Mouse (Mus musculus): ENCODE results near the gene Fscn3.

Fscn3 gene

DNA sequence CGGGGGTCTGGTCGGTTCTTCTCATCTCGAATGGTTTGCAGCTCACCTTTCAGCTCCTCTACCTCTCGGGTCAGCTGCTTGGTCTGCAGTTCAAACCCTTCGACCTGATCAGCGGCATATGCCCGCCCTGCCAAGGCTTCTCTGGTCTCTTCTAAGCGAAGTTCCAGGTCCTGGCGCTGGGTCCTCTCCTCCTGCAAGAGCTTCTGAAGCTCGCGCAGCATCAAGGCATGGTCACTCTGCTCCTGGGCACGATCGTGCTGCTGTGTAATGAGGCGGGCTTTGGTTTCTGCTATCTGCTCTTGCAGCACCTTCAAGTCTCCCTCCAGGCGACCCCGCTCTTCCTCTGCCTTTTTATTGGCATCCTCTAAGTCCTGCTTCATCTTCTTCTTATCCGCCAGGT, 7.2 kb upstream of the Fscn3 start:
- H3K36me3 ChIP-seq (ENCODE audit: control insufficient read depth, insufficient read depth, low read length, poor library complexity, severe bottlenecking), result peaks cover 11% of the 10 kb centered on the region
- DNase-seq (ENCODE audit: low read depth, low spot score), result no peak

GRCm38 (mm10) chr6:28420865-28421264, 6.7 kb upstream of the Fscn3 start:
- Histone ChIP-seq H3K27me3 (ENCODE audit: control insufficient read depth, insufficient read depth, low read length, poor library complexity, severe bottlenecking) (no peaks in the 10 kb centered on the region; the same call in 1 of the 2 replicates), H3K36me3 (ENCODE audit: control insufficient read depth, insufficient read depth, low read length, poor library complexity, severe bottlenecking) (peaks cover 11% of the 10 kb centered on the region)
- DNase-seq (ENCODE audit: low read depth, low spot score), result no peak

More for the DNA sequence above, 7.2 kb upstream of the Fscn3 start:
- no peaks in the 10 kb centered on the region; the same call in 1 of the 2 replicates for H3K27me3 ChIP-seq (ENCODE audit: control insufficient read depth, insufficient read depth, low read length, poor library complexity, severe bottlenecking)

DNA sequence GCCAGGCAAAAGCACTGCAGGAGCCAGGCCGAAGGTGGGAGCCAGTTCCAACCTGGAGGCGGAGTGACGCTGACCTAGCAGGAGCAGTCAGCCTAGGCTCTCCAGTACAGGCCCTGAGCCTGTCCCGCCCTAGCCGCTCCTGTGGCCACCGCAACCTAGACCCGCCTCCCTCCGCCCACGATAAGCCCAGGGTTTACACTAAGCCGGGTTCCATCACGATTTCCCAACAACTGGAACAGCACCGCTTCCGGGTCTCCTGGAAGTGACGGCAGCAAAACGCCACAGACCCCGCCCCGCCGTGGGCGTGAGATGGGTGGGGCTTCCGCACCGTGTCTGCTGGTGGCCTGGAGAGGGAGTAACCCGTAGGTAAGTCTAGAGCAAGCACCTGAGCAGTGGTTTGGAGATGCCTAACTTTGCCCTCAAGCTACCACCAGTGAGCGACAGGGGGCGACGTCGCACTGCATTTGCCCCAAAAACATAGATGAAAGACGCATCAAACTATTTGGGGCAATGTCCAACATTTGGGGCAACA, 6.1 kb upstream of the Fscn3 start:
- peak; percentile 97 for DNase-seq (ENCODE audit: low read depth, low spot score)
- peaks cover 11% of the 10 kb centered on the region for H3K36me3 ChIP-seq (ENCODE audit: control insufficient read depth, insufficient read depth, low read length, poor library complexity, severe bottlenecking)

DNA sequence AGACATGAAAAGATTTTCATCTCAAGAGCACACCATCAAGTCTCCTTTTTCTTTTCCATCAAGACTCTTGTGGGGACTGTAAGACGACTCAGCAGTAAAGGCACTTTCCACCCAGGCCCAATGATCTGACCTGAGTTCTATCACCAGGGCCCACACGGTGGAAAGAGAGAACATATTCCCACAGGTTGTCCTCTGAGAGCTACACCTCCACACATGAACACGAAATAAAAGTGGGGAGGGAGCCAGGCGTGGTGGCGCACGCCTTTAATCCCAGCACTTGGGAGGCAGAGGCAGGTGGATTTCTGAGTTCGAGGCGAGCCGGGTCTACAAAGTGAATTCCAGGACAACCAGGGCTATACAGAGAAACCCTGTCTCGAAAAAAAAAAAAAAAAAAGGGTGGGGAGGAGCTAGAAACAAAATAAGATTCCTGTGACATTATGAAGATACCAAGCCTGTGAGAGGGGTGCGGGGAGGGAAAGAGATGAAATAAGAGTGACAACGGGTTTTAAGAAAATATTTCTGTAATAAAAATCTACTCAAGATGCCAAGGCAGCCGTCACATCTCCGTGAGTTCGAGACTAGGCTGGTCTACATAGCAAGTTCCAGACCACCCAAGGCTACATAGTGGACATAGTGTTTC, 4.8 kb upstream of the Fscn3 start:
- peaks cover 8% of the 10 kb centered on the region for H3K36me3 ChIP-seq (ENCODE audit: control insufficient read depth, insufficient read depth, low read length, poor library complexity, severe bottlenecking)
- no peak for DNase-seq (ENCODE audit: low read depth, low spot score)
- no peaks in the 10 kb centered on the region; the same call in 1 of the 2 replicates for H3K27me3 ChIP-seq (ENCODE audit: control insufficient read depth, insufficient read depth, low read length, poor library complexity, severe bottlenecking)

More for the DNA sequence above, 6.1 kb upstream of the Fscn3 start:
- H3K27me3 ChIP-seq (ENCODE audit: control insufficient read depth, insufficient read depth, low read length, poor library complexity, severe bottlenecking), result no peaks in the 10 kb centered on the region; the same call in 1 of the 2 replicates

DNA sequence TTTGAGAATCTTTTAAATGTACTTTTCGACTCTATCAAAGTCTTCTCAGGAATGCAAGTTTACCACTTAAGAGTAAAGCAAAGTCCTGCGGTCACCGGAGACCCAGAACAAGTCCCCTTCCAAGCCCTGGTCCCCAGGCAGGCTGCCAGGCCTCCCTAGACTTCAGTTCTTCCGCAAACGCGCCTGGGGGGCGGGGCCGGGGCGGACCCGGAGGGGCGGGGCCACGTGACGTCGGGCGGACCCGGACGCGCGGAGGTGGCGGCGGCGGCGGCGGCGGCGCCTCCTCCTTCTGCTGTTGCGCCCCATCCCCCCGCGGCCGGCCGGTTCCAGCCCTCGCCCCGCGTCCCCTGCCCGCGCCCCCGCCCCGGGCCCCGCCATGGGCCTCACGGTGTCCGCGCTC, 4.3 kb upstream of the Fscn3 start, which contains the start of gene Arf5:
Gene Arf5 (plus strand): TSS at position 248 of the 400 bp plus-strand sequence.
- DNase-seq (ENCODE audit: low read depth, low spot score), result peak; percentile 91
- no peaks in the 10 kb centered on the region; the same call in 1 of the 2 replicates for H3K27me3 ChIP-seq (ENCODE audit: control insufficient read depth, insufficient read depth, low read length, poor library complexity, severe bottlenecking)
- H3K36me3 ChIP-seq (ENCODE audit: control insufficient read depth, insufficient read depth, low read length, poor library complexity, severe bottlenecking), result peaks cover 3% of the 10 kb centered on the region

GRCm38 (mm10) chr6:28423767-28424695, 3.6 kb upstream of the Fscn3 start:
- Histone ChIP-seq H3K27me3 (ENCODE audit: control insufficient read depth, insufficient read depth, low read length, poor library complexity, severe bottlenecking) (no peaks in the 10 kb centered on the region; the same call in 1 of the 2 replicates), H3K36me3 (ENCODE audit: control insufficient read depth, insufficient read depth, low read length, poor library complexity, severe bottlenecking) (no peaks in the 10 kb centered on the region)
- DNase-seq (ENCODE audit: low read depth, low spot score), result no peak

- H3K27me3 ChIP-seq (ENCODE audit: control insufficient read depth, insufficient read depth, low read length, poor library complexity, severe bottlenecking), result no peaks in the 10 kb centered on the region; the same call in 1 of the 2 replicates
- H3K36me3 ChIP-seq (ENCODE audit: control insufficient read depth, insufficient read depth, low read length, poor library complexity, severe bottlenecking), result no peaks in the 10 kb centered on the region
- no peak for DNase-seq (ENCODE audit: low read depth, low spot score)
Observed at GRCm38 (mm10) chr6:28425019-28425418, 2.6 kb upstream of the Fscn3 start.

DNA sequence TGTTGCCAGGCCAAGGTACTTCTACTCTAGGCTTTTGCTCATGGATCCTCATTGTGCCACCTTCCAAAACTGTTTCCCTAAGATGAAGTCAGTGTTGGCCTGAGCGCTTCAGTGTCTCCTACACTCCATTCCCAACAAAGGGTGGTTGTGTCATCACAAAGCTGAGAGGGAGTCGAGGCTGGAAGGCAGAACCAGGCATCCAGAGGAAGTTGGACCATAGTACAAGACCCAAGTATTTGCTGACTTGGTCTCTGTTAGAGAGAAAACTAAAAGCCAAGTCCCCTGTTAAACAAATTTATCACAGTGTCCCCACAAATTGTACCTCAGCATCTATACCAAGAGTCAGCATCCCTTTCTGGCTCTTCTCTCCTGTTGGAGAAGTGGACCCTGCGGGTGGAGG, 701 bp downstream of the Fscn3 start, which contains the start of gene Gcc1:
Gene Gcc1 (minus strand): TSS at position 101 of the 400 bp plus-strand sequence.
- no peak for DNase-seq (ENCODE audit: low read depth, low spot score)
- no peaks in the 10 kb centered on the region; the same call in 1 of the 2 replicates for H3K27me3 ChIP-seq (ENCODE audit: control insufficient read depth, insufficient read depth, low read length, poor library complexity, severe bottlenecking)
- no peaks in the 10 kb centered on the region for H3K36me3 ChIP-seq (ENCODE audit: control insufficient read depth, insufficient read depth, low read length, poor library complexity, severe bottlenecking)

DNA sequence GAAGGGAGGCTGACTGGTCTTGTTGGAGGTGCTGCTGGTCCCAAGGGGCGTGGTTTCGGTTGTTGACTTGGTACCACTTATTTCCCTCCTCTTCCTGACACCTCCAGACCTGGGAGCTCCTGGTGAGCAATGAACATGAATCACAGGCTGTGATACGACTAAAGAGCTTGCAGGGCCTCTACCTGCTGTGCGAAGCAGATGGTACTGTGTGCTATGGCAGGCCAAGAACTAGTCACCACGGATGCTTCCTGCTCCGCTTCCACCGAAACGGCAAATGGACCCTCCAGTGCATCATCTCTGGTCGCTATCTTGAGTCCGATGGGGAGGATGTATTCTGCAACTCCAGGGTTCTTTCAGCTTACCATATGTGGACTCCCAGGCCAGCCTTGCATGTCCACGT, 2.3 kb downstream of the Fscn3 start:
- H3K36me3 ChIP-seq (ENCODE audit: control insufficient read depth, insufficient read depth, low read length, poor library complexity, severe bottlenecking), result no peaks in the 10 kb centered on the region
- H3K27me3 ChIP-seq (ENCODE audit: control insufficient read depth, insufficient read depth, low read length, poor library complexity, severe bottlenecking), result no peaks in the 10 kb centered on the region
- no peak for DNase-seq (ENCODE audit: low read depth, low spot score)

DNA sequence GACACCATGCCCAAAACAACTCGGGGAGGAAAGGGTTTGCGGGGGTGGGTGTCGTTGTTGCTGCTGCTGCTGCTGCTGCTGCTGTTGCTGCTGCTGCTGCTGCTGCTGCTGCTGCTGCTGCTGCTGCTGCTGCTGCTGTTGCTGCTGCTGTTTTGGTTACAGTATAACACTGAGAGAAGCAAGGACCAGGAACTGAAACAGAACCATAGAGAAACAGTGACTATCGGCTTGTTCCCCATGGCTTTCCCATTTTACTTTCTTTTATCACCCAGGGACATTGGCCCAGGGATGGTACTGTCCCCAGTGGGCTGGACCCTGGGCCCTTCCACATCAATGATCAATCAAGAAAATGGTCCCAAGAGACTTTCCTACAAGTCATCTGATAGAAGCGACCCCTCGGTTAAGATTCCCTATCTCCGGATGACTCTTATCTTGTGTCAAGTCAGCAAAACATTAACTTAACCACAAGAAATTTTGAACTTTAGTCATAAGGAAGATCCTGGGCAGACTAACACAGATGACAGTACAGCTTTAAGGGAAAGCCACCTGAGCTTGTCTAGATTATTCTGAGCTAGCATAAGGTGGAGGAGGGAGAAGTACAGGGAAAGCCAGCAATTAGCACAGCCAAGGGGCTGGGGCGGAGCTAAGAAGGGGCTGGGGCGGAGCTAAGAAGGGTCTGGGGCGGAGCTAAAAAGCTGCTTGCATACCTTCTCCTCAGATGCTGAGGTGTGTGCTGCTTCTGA, 3.4 kb downstream of the Fscn3 start:
- DNase-seq (ENCODE audit: low read depth, low spot score), result no peak
- Histone ChIP-seq H3K36me3 (ENCODE audit: control insufficient read depth, insufficient read depth, low read length, poor library complexity, severe bottlenecking) (no peaks in the 10 kb centered on the region), H3K27me3 (ENCODE audit: control insufficient read depth, insufficient read depth, low read length, poor library complexity, severe bottlenecking) (no peaks in the 10 kb centered on the region)

- H3K36me3 ChIP-seq (ENCODE audit: control insufficient read depth, insufficient read depth, low read length, poor library complexity, severe bottlenecking), result no peaks in the 10 kb centered on the region
- no peaks in the 10 kb centered on the region for H3K27me3 ChIP-seq (ENCODE audit: control insufficient read depth, insufficient read depth, low read length, poor library complexity, severe bottlenecking)
- no peak for DNase-seq (ENCODE audit: low read depth, low spot score)
Observed at GRCm38 (mm10) chr6:28431538-28431855, 3.9 kb downstream of the Fscn3 start.

- no peaks in the 10 kb centered on the region for H3K27me3 ChIP-seq (ENCODE audit: control insufficient read depth, insufficient read depth, low read length, poor library complexity, severe bottlenecking)
- DNase-seq (ENCODE audit: low read depth, low spot score), result no peak
- no peaks in the 10 kb centered on the region for H3K36me3 ChIP-seq (ENCODE audit: control insufficient read depth, insufficient read depth, low read length, poor library complexity, severe bottlenecking)
Observed at GRCm38 (mm10) chr6:28447937-28448336, 20.3 kb downstream of the Fscn3 start.

- no peaks in the 10 kb centered on the region for H3K36me3 ChIP-seq (ENCODE audit: control insufficient read depth, insufficient read depth, low read length, poor library complexity, severe bottlenecking)
- no peaks in the 10 kb centered on the region for H3K27me3 ChIP-seq (ENCODE audit: control insufficient read depth, insufficient read depth, low read length, poor library complexity, severe bottlenecking)
- DNase-seq (ENCODE audit: low read depth, low spot score), result no peak
Observed at GRCm38 (mm10) chr6:28449253-28449652, 21.7 kb downstream of the Fscn3 start, which contains the start of gene Pax4. Pax4 (minus strand) TSS chr6:28449353.

DNA sequence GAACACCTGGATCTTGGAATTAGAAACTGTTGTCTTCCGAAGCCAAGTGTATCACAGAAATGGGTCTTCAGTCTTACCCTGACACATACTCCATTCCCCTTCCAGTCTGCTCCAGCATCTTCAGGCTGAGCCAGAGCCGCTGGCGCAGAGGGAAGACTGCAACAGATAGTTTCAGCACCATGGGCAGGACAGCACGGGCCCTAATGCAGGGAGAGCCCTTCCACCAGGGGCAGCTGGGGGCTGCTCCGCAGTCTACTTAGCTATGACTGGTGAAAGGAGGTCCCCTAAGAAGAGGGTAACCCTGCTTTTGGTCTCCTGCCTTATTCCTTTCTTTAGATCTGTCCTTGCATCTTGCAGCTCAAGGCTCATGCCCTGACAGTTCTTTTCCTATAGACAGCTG, 22.9 kb downstream of the Fscn3 start:
- Histone ChIP-seq H3K36me3 (ENCODE audit: control insufficient read depth, insufficient read depth, low read length, poor library complexity, severe bottlenecking) (no peaks in the 10 kb centered on the region), H3K27me3 (ENCODE audit: control insufficient read depth, insufficient read depth, low read length, poor library complexity, severe bottlenecking) (no peaks in the 10 kb centered on the region)
- no peak for DNase-seq (ENCODE audit: low read depth, low spot score)
